Comparison of ENCODE assay signal across 8 mouse cellular contexts in the genomic region with DNA sequence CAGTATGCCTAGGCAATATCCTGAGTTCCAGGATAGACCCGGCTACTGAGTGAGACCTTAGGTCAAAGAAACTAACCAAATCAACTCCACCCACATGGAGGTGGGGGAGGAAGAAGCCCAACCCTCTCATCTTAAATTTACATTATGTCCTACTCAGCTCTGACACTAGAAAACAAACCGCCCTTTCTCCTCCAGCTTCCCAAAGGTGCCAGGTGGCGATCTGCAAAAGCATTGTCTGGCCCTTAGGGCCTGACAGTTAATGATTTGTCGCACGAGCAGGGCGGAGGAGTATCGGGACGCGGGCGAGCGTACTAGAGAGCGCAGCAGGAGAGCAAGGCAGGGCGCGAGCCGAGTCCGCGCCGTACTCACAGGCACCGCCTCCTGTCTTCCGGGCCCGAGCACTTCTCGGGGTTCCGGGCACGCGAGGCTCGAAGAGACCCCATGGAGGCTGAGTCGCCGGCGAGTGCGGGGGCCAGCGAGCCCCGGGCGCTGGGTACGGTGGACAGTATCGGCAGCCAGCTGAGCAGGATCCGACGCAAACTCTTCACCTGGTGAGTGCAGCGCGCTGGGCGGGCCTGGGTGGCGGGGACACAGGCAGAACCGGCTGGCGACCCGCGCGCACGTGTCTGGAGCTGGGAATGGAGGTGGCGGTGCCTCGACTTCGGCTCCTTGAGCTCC. TPM values are rescaled to one million over a fixed set of nuclear protein-coding genes. Genes with fewer than 3 reads are reported as not detected.
A peak's percentile ranks its signal among the peaks of the same experiment; 100 is the strongest.
DNase-seq lines count a peak whose midpoint lies in the region; ATAC-seq and TF ChIP-seq lines count a peak whose summit lies in the region.

Gene Slc35f2 (plus strand): TSS at position 195 of the 678 bp plus-strand sequence.

- H3K4me1 ChIP-seq in erythroblast, embryonic 14.5 days (ENCODE audit: control insufficient read depth): no peaks in the 10 kb centered on the region; the same call in 1 of the 2 replicates
- peaks cover 11% of the 10 kb centered on the region for H3K4me1 ChIP-seq in kidney, adult 2 months (ENCODE audit: control insufficient read depth, insufficient read depth, low read length)
- H3K4me1 ChIP-seq in limb, embryonic 12.5 days (replicated peaks): peaks cover 6% of the 10 kb centered on the region
- H3K4me1 ChIP-seq in midbrain, embryonic 14.5 days (ENCODE audit: control insufficient read depth, insufficient read depth, low read length): peaks cover 7% of the 10 kb centered on the region; the same call in 1 of the 2 replicates

- H3K36me3 ChIP-seq in erythroblast, embryonic 14.5 days (ENCODE audit: control insufficient read depth): no peaks in the 10 kb centered on the region
- H3K36me3 ChIP-seq in kidney, adult 2 months (ENCODE audit: control insufficient read depth, insufficient read depth, low read length): no peaks in the 10 kb centered on the region
- H3K36me3 ChIP-seq in limb, embryonic 12.5 days: no peaks in the 10 kb centered on the region
- H3K36me3 ChIP-seq in midbrain, embryonic 14.5 days (ENCODE audit: control insufficient read depth, insufficient read depth, low read length): no peaks in the 10 kb centered on the region

- peaks cover 28% of the 10 kb centered on the region for H3K27me3 ChIP-seq in erythroblast, embryonic 14.5 days (ENCODE audit: control insufficient read depth)
- H3K27me3 ChIP-seq in kidney, adult 2 months (replicated peaks; ENCODE audit: control insufficient read depth, insufficient read depth, low read length): no peaks in the 10 kb centered on the region
- peaks cover 35% of the 10 kb centered on the region for H3K27me3 ChIP-seq in limb, embryonic 12.5 days
- H3K27me3 ChIP-seq in midbrain, embryonic 14.5 days (ENCODE audit: control insufficient read depth, insufficient read depth, low read length): peaks cover 33% of the 10 kb centered on the region

- TF ChIP-seq CTCF in kidney, adult 2 months (conservative IDR thresholded peaks at IDR 0.05; ENCODE audit: insufficient read depth, insufficient read length, low read depth, low read length): no peak

- peak within 1 kb of the TSS; percentile 44 for H3K27ac ChIP-seq in kidney, adult 2 months (ENCODE audit: insufficient read depth, low read depth, low read length)
- no peak within 1 kb of the TSS for H3K27ac ChIP-seq in limb, embryonic 12.5 days
- H3K27ac ChIP-seq in midbrain, embryonic 14.5 days (replicated peaks; ENCODE audit: low read depth, low read length): no peak within 1 kb of the TSS

- H3K9me3 ChIP-seq in erythroblast, embryonic 14.5 days (ENCODE audit: control insufficient read depth, low read length): peaks cover 4% of the 10 kb centered on the region
- H3K9me3 ChIP-seq in limb, embryonic 12.5 days: no peaks in the 10 kb centered on the region
- H3K9me3 ChIP-seq in midbrain, embryonic 14.5 days (ENCODE audit: control insufficient read depth, low read length): 0 out of 2 replicates have a peak, but pooled peaks cover 5% of the 10 kb centered on the region

- H3K4me2 ChIP-seq in limb, embryonic 12.5 days: peak within 1 kb of the TSS; percentile 91
- peak within 1 kb of the TSS; percentile 98 for H3K4me2 ChIP-seq in midbrain, embryonic 14.5 days (ENCODE audit: low read length)

- peak within 1 kb of the TSS; percentile 39 for H3K4me3 ChIP-seq in erythroblast, embryonic 14.5 days (replicated peaks)
- peak within 1 kb of the TSS; percentile 58 for H3K4me3 ChIP-seq in kidney, adult 2 months (ENCODE audit: insufficient read depth, low read depth, low read length)
- H3K4me3 ChIP-seq in limb, embryonic 12.5 days (replicated peaks): peak within 1 kb of the TSS; percentile 63
- peak within 1 kb of the TSS; percentile 61 for H3K4me3 ChIP-seq in midbrain, embryonic 14.5 days (replicated peaks; ENCODE audit: low read depth, low read length)

- TF ChIP-seq POLR2A in kidney, adult 2 months (IDR thresholded peaks at IDR 0.05; ENCODE audit: low read depth, low read length): no peak

- H3K9ac ChIP-seq in limb, embryonic 12.5 days (replicated peaks): peak within 1 kb of the TSS; percentile 62
- peak within 1 kb of the TSS; percentile 59 for H3K9ac ChIP-seq in midbrain, embryonic 14.5 days (replicated peaks; ENCODE audit: low read length)

- peak; percentile 45 to 46 for DNase-seq in cerebellum, postnatal 25 days
- DNase-seq in gonadal fat pad, adult 2 months (ENCODE audit: low read depth): no peak
- DNase-seq in kidney, adult 2 months: peak; percentile 86
- DNase-seq in midbrain, embryonic 14.5 days: peak; percentile 78
- peak; percentile 15 to 18 for DNase-seq in spleen, postnatal 14 days (ENCODE audit: low spot score in 2 of 2)

- no peak for ATAC-seq in erythroblast, adult 5-6 weeks (replicated peaks; ENCODE audit: low FRiP score, poor library complexity, severe bottlenecking)
- ATAC-seq in limb, embryonic 12.5 days (ENCODE audit: insufficient number of reproducible peaks, insufficient read depth, low FRiP score, low TSS enrichment, low read depth): peak; percentile 76
- ATAC-seq in midbrain, embryonic 14.5 days (ENCODE audit: low FRiP score, low TSS enrichment): peak; percentile 73

- under 1% methylated on average over 50 of the region's 50 CpGs for WGBS in kidney, adult 2 months
- under 1% methylated on average over 50 of the region's 50 CpGs for whole genome bisulfite sequencing in limb, embryonic 12.5 days
- WGBS in midbrain, embryonic 14.5 days: under 1% methylated on average over 50 of the region's 50 CpGs

RNA-seq across cellular contexts. Expression of gene Slc35f2, which starts in this region (rescaled TPM):
- polyA plus RNA-seq in erythroblast, embryonic 14.5 days (2012): not detected in 2 replicates
- not detected in 2 replicates for total RNA-seq in erythroblast, adult 5-6 weeks (2015; ENCODE audit: low replicate concordance)
- total RNA-seq in erythroblast, adult 5-6 weeks (2017; ENCODE audit: low replicate concordance): not detected in 2 replicates
- polyA plus RNA-seq in gonadal fat pad, adult 2 months (2012; rRNA removed): 102 and 116 TPM in 2 replicates
- polyA plus RNA-seq in kidney, adult 2 months (2012; rRNA removed): 16.3 and 18.2 TPM in 2 replicates
- 6.5 and 8.2 TPM in 2 replicates for polyA plus RNA-seq in limb, embryonic 12.5 days (2016; fragmentation: Nextera tagmentation; extraction: Ambion mirVana)
- polyA plus RNA-seq in midbrain, embryonic 14.5 days (2014; fragmentation: Nextera tagmentation; extraction: Ambion mirVana): 7.1 and 7.3 TPM in 2 replicates
